Mouse (Mus musculus): Measurements from ENCODE around the gene Nup62. TPM values are rescaled to one million over a fixed set of nuclear protein-coding genes. Genes with fewer than 3 reads are reported as not detected.

The Nup62 gene
- polyA plus RNA-seq, 1 experiment, result 36.7 TPM

DNA sequence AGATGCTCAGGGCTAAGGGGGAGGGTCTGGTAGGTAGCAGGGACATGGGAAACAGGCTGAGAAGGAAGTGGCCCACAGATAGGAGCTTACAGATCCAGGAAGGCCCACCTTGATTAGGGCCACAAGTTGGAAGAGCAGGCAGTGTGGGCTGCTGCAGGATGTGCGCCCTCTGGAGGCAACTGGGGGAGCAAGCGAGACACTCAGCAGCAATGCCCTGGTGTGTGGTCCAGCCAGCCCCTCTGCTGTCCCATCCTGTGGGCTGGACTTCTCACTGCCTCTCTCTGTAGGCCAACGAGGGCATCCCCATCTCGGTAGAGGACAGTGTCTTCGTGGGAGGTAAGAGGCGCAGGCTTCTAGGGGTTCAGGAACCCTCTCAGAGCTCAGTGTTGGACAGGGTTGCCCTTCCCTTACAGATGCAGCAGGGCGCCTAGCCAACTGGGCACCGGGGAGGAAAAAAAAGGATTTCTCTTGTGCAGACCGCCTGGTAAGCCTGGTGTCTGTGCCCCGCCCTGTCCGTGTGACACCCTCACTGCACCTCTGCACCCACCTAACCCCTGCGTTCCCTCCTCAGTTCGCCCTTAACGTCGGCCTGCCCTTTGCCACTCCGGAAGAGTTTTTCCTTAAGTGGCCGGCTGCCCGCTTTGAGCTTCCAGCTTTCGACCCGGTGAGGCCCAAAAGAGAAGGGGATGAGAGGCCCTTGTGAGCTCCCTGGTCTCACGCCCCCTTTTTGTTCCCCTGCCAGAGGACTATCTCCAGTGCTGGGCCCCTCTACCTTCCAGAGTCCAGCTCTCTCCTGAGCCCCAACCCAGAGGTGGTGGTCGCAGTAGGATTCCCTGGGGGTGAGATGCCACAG, 44.9 kb downstream of the Nup62 start:
- Histone ChIP-seq H3K4me1 (ENCODE audit: control insufficient read depth, insufficient read depth, low read length) (peaks cover 19% of the 10 kb centered on the region), H3K4me3 (ENCODE audit: insufficient read depth, low read length) (no peak overlapping the region), H3K27ac (ENCODE audit: insufficient read depth, low read depth, low read length) (no peak overlapping the region)
- peak; percentile 70 for TF ChIP-seq CTCF (IDR thresholded peaks at IDR 0.05; ENCODE audit: low read depth, low read length)
- TF ChIP-seq POLR2A (IDR thresholded peaks at IDR 0.05; ENCODE audit: borderline replicate concordance, low read depth, low read length), result no peak

DNA sequence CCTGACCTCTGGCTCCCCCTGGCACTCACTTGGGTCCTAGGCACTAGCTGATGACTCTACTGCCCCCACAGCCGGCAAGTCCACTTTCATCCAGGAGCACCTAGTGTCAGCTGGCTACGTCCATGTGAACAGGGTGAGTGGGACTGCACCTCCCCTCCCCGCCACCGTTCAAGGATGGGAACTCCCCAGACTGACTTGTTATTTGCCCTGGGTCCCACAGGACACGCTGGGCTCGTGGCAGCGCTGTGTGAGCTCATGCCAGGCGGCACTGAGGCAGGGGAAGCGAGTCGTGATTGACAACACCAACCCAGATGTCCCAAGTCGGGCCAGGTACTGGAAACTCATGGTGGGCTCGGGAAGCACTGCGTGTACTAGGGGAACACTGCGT, 45.5 kb downstream of the Nup62 start:
- H3K4me3 ChIP-seq (ENCODE audit: insufficient read depth, low read length), result no peak overlapping the region

DNA sequence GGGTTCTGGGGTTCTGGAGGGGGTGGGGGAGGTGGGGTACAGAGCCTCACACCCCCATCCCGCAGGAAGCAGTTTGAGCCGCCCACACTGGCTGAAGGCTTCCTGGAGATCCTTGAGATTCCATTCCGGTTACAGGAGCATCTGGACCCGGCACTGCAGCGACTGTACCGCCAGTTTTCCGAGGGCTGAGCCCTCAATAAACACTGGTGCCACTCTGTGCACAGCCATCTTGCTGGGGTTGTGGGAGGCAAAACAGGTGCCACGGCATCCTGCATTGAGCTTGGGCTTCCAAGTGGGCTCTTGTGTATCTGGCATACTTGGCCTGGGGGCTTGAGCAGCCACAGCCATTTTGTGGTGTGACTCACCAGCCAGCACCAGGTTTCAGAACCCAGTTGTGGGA, 46.5 kb downstream of the Nup62 start:
- TF ChIP-seq POLR2A (IDR thresholded peaks at IDR 0.05; ENCODE audit: borderline replicate concordance, low read depth, low read length) (no peak), CTCF (IDR thresholded peaks at IDR 0.05; ENCODE audit: low read depth, low read length) (no peak)
- H3K4me3 ChIP-seq (ENCODE audit: insufficient read depth, low read length), result no peak overlapping the region
- H3K4me1 ChIP-seq (ENCODE audit: control insufficient read depth, insufficient read depth, low read length), result peaks cover 31% of the 10 kb centered on the region
- no peak overlapping the region for H3K27ac ChIP-seq (ENCODE audit: insufficient read depth, low read depth, low read length)

More for the DNA sequence above, 45.5 kb downstream of the Nup62 start:
- TF ChIP-seq POLR2A (IDR thresholded peaks at IDR 0.05; ENCODE audit: borderline replicate concordance, low read depth, low read length) (no peak), CTCF (IDR thresholded peaks at IDR 0.05; ENCODE audit: low read depth, low read length) (no peak)
- H3K27ac ChIP-seq (ENCODE audit: insufficient read depth, low read depth, low read length), result no peak overlapping the region
- peaks cover 22% of the 10 kb centered on the region for H3K4me1 ChIP-seq (ENCODE audit: control insufficient read depth, insufficient read depth, low read length)

DNA sequence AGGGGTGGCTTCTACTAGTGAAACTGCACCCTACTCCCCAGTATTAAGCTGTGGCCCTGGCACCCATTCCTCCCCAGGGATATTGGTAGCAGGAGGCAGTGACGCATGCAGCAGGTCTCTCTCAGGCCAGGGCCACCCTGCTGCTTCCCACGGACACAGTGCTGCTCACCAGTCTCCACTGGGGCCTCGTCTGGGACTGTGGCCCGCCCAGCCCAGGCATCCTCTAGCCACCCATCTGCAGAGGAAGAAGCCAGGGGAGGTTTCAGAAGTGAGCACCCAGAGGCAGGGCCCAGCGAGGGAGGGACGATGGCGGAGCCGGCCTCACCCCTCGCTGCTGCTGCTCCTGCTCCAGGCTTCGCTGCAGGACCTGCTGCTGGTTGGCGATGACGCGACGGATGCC, 47.3 kb downstream of the Nup62 start:
- Histone ChIP-seq H3K4me3 (ENCODE audit: insufficient read depth, low read length) (no peak overlapping the region), H3K4me1 (ENCODE audit: control insufficient read depth, insufficient read depth, low read length) (peaks cover 33% of the 10 kb centered on the region), H3K27ac (ENCODE audit: insufficient read depth, low read depth, low read length) (no peak overlapping the region)
- no peak for TF ChIP-seq CTCF (IDR thresholded peaks at IDR 0.05; ENCODE audit: low read depth, low read length)
- TF ChIP-seq POLR2A (IDR thresholded peaks at IDR 0.05; ENCODE audit: borderline replicate concordance, low read depth, low read length), result no peak

DNA sequence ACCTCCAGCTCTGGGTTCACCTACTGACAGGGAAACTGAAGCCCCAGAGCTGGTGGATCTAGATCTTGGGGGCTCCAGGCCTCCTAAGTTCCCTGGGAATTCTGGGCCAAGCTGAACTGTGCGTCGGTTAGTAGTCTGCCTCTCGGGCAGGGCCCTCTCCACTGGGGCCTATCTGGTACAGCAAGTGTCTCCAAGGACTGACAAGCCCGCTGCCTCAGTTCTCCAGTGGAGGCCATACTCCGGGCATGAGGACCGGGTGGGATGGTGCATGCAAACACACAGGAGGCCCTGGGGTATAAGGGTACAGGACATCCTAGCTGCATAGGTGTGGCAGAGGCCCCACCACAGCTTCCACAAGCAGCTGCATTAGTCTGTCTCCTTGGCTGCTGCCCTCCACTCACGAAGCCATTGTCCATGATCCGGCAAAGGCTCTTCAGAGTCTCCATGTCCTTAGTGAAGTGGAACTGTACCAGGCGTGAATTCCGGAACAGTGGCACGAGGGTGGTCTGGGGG, 48.1 kb downstream of the Nup62 start:
- TF ChIP-seq POLR2A (IDR thresholded peaks at IDR 0.05; ENCODE audit: borderline replicate concordance, low read depth, low read length), result no peak
- no peak for TF ChIP-seq CTCF (IDR thresholded peaks at IDR 0.05; ENCODE audit: low read depth, low read length)
- H3K4me3 ChIP-seq (ENCODE audit: insufficient read depth, low read length), result no peak overlapping the region
- peaks cover 30% of the 10 kb centered on the region for H3K4me1 ChIP-seq (ENCODE audit: control insufficient read depth, insufficient read depth, low read length)
- no peak overlapping the region for H3K27ac ChIP-seq (ENCODE audit: insufficient read depth, low read depth, low read length)

DNA sequence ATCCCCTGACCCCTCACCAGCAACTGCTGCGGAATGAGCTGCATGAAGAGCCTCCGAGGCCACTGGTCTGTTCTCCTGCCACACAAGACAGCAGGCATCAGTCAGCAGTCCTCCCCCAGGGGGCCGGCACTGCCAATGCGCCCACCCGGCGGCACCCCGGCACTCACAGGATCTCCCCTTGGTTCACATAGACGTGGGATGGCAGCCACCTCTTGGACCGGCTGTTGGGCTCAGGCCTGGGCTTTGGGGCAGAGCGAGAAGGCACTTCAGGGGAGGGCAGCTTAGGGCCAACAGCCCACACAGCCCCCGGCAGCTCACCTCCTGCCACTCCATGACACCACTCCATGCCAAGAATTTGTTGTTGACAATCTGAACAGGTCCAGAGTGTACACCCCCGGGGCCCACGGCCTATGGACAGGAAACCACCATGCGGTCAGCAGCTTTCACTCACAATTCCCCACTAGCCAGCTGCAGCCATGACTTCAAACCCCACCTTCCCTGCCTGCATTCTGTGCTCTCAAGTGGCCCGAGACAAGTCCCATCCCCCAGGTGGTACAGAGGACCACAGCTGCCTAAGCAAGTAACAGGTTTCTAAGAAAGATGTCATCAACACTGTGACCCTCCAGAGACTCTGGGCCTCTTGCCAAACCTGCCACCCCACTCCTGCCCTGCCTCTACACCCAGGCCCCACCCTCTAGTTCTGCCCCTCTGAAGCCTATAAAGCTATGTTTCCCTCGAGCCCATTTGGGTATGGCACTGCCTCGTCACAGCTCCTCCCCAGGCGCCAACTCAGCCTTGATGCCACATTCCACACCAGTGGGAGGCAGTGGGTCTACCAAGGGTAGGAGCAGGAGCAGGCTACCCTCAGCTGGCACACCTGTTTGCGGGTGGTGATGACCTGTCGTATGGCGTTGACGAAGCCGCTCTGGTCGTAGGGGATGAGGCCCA, 49.0 kb downstream of the Nup62 start:
- no peak overlapping the region for H3K4me3 ChIP-seq (ENCODE audit: insufficient read depth, low read length)
- TF ChIP-seq POLR2A (IDR thresholded peaks at IDR 0.05; ENCODE audit: borderline replicate concordance, low read depth, low read length), result no peak
- peaks cover 30% of the 10 kb centered on the region for H3K4me1 ChIP-seq (ENCODE audit: control insufficient read depth, insufficient read depth, low read length)
- no peak overlapping the region for H3K27ac ChIP-seq (ENCODE audit: insufficient read depth, low read depth, low read length)

DNA sequence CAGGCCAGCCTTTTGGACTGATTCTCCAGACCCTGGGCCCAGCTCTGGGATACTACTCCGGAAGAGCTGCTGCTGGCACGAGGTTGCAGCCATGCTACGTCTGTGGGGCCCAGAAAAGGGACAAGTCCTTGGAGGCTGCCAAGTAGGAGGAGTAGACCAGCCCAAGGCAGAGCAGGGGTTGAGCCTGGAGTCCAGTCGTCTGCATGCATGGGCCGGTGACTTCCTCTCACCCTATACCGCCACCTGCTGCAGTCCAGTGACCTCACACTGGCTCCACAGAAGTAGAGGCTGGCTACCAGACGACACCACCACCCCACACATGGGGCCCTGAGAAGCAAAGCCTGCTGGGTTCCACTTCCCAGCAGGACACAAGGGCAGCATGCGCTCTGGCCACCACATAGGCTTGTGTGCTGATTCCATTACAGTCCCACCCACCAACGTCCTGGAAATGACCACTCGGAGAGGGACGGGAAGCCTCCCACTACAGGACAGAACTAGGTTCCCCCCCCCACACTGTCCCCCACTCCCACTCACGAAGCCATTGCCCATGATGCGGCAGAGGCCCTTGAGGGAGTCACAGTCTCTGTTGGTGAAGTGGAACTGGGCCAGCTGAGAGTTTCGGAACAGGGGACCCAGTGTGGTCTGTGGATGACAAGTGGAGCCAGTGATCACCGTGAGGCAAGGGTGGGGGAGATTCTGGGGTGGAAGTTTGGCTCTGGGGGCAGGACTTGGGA, 50.6 kb downstream of the Nup62 start:
- H3K4me3 ChIP-seq (ENCODE audit: insufficient read depth, low read length), result peak overlapping the region; percentile 29
- peak overlapping the region; percentile 85 for H3K27ac ChIP-seq (ENCODE audit: insufficient read depth, low read depth, low read length)
- TF ChIP-seq CTCF (IDR thresholded peaks at IDR 0.05; ENCODE audit: low read depth, low read length) (peak; percentile 14; the same call in 1 of the 2 replicates), POLR2A (IDR thresholded peaks at IDR 0.05; ENCODE audit: borderline replicate concordance, low read depth, low read length) (no peak)
- peaks cover 32% of the 10 kb centered on the region for H3K4me1 ChIP-seq (ENCODE audit: control insufficient read depth, insufficient read depth, low read length)

DNA sequence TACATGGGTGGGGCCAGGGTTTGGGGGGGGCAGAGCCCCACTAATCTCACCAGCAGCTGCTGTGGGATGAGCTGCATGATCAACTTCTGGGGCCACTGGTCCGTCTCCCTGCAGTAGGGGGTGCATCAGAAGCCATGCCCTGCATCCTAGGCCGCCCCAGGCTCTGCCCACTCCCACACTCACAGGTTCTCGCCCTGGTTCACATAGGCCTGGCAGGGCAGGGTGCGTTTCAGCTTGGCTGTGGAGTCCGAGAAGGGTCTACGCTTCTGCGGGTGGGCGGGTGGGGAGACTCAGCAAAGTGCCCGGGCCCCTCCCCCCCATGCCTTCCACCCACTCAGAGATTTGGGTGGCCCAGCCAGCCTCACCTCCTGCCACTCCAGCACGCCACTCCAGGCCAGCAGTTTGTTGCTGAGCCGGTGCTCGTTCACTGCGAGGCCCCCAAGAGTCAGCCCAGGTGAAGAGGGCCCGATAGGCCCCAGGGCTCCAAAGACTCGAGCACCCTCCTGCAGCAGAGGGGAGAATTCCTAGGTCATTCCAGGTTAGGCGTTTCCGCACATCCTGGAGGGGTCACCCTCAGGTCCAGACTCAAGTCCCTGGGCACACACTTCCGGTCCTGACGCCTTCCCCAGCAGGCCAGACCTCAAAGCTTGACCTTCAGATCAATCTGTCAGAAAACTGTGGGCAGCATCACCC, 51.3 kb downstream of the Nup62 start:
- H3K4me1 ChIP-seq (ENCODE audit: control insufficient read depth, insufficient read depth, low read length), result peaks cover 32% of the 10 kb centered on the region
- no peak overlapping the region for H3K4me3 ChIP-seq (ENCODE audit: insufficient read depth, low read length)
- peak overlapping the region; percentile 85; the same call in 1 of the 2 replicates for H3K27ac ChIP-seq (ENCODE audit: insufficient read depth, low read depth, low read length)
- TF ChIP-seq CTCF (IDR thresholded peaks at IDR 0.05; ENCODE audit: low read depth, low read length), result no peak
- TF ChIP-seq POLR2A (IDR thresholded peaks at IDR 0.05; ENCODE audit: borderline replicate concordance, low read depth, low read length), result no peak

DNA sequence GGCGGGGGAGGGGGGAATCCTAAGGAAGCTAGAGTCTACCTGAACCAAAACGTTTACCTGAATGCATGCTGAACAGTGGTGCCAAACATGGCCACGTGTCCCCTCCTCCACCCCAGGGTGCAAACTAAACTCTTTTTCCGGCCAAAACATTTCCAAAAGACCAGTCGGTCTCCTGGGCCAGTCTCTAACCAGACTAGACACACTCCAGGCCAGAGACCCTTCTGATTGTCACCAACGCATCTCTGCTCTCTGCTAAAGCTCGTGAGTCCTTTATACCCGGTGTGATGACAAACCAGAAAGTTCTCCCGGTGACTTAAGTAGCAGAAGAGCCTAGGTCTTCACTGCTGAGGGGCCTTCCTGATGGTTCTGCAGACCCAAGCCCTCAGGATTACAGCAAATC, 51.9 kb downstream of the Nup62 start:
- Histone ChIP-seq H3K4me3 (ENCODE audit: insufficient read depth, low read length) (peak overlapping the region; percentile 81), H3K4me1 (ENCODE audit: control insufficient read depth, insufficient read depth, low read length) (peaks cover 32% of the 10 kb centered on the region), H3K27ac (ENCODE audit: insufficient read depth, low read depth, low read length) (no peak overlapping the region)
- no peak for TF ChIP-seq POLR2A (IDR thresholded peaks at IDR 0.05; ENCODE audit: borderline replicate concordance, low read depth, low read length)
- TF ChIP-seq CTCF (IDR thresholded peaks at IDR 0.05; ENCODE audit: low read depth, low read length), result no peak
